ENCODE assay signal across 8 mouse cellular contexts in genomic region chr11:31949331-31949785, GRCm38 (mm10). TPM values are rescaled to one million over a fixed set of nuclear protein-coding genes. Genes with fewer than 3 reads are reported as not detected.
DNase-seq lines count a peak whose midpoint lies in the region; ATAC-seq lines count a peak whose summit lies in the region.

No protein-coding gene starts in this region.

- peak overlapping the region; percentile 40 for H3K4me3 ChIP-seq in limb, embryonic 12.5 days (replicated peaks)
- H3K4me3 ChIP-seq in midbrain, embryonic 13.5 days (replicated peaks) = peak overlapping the region; percentile 42

- no peaks in the 10 kb centered on the region for H3K36me3 ChIP-seq in limb, embryonic 12.5 days
- no peaks in the 10 kb centered on the region for H3K36me3 ChIP-seq in midbrain, embryonic 13.5 days

- 2% methylated on average over 17 of the region's 17 CpGs for WGBS in limb, embryonic 12.5 days
- 3% methylated on average over 17 of the region's 17 CpGs for WGBS in midbrain, embryonic 13.5 days

- DNase-seq in 3134 (ENCODE audit: extremely low read depth, insufficient read length, low spot score) (peak; percentile 61), WW6 (ENCODE audit: low read depth, low spot score) (peak; percentile 46)
- peak; percentile 72 for DNase-seq in kidney, adult 18-20 months
- DNase-seq in spleen, postnatal 36 days (ENCODE audit: low spot score in 2 of 2) = peak; percentile 33 to 65

- H3K4me2 ChIP-seq in limb, embryonic 12.5 days = peak overlapping the region; percentile 62
- H3K4me2 ChIP-seq in midbrain, embryonic 13.5 days (replicated peaks) = peak overlapping the region; percentile 59

- H3K27me3 ChIP-seq in limb, embryonic 12.5 days = peaks cover 21% of the 10 kb centered on the region
- H3K27me3 ChIP-seq in midbrain, embryonic 13.5 days = no peaks in the 10 kb centered on the region; the same call in 1 of the 2 replicates

- H3K9ac ChIP-seq in limb, embryonic 12.5 days (replicated peaks) = no peak overlapping the region
- peak overlapping the region; percentile 60 for H3K9ac ChIP-seq in midbrain, embryonic 13.5 days (replicated peaks)

- H3K4me1 ChIP-seq in limb, embryonic 12.5 days (replicated peaks) = 0 out of 2 replicates have a peak, but pooled peaks cover 3% of the 10 kb centered on the region
- H3K4me1 ChIP-seq in midbrain, embryonic 13.5 days (replicated peaks) = peaks cover 12% of the 10 kb centered on the region

- ATAC-seq in common myeloid progenitor, adult 5-6 weeks (replicated peaks; ENCODE audit: low read depth, poor library complexity, severe bottlenecking) = peak; percentile 79
- peak; percentile 54 for ATAC-seq in granulocyte monocyte progenitor cell, adult 5-6 weeks (replicated peaks; ENCODE audit: poor library complexity, severe bottlenecking)
- ATAC-seq in limb, embryonic 12.5 days (ENCODE audit: insufficient number of reproducible peaks, insufficient read depth, low FRiP score, low TSS enrichment, low read depth) = peak; percentile 72
- ATAC-seq in midbrain, embryonic 13.5 days = peak; percentile 93

- no peak overlapping the region for H3K27ac ChIP-seq in limb, embryonic 12.5 days
- H3K27ac ChIP-seq in midbrain, embryonic 13.5 days = no peak overlapping the region

- no peaks in the 10 kb centered on the region for H3K9me3 ChIP-seq in limb, embryonic 12.5 days
- no peaks in the 10 kb centered on the region for H3K9me3 ChIP-seq in midbrain, embryonic 13.5 days

RNA-seq across cellular contexts. Expression of gene 4930524B15Rik, which starts 16.0 kb away (rescaled TPM):
- total RNA-seq in common myeloid progenitor, adult 5-6 weeks (2017) = not detected in 2 replicates
- total RNA-seq in granulocyte monocyte progenitor cell, adult 5-6 weeks (2014; fragmentation: Nextera tagmentation) = not detected in 2 replicates
- total RNA-seq in granulocyte monocyte progenitor cell, adult 5-6 weeks (2017) = not detected in 2 replicates
- polyA plus RNA-seq in limb, embryonic 12.5 days (2016; fragmentation: Nextera tagmentation; extraction: Ambion mirVana) = 0.14 TPM in 1 of 2 replicates, not detected in the other
- polyA plus RNA-seq in midbrain, embryonic 13.5 days (2015; fragmentation: Nextera tagmentation; extraction: Ambion mirVana) = 0.26 and 0.48 TPM in 2 replicates

RNA-seq across cellular contexts. Expression of gene Nsg2, which starts 50.9 kb away (rescaled TPM):
- total RNA-seq in common myeloid progenitor, adult 5-6 weeks (2017) = 1.8 and 3.1 TPM in 2 replicates
- total RNA-seq in granulocyte monocyte progenitor cell, adult 5-6 weeks (2014; fragmentation: Nextera tagmentation) = not detected in 2 replicates
- total RNA-seq in granulocyte monocyte progenitor cell, adult 5-6 weeks (2017) = not detected in 2 replicates
- 6.7 and 7.2 TPM in 2 replicates for polyA plus RNA-seq in limb, embryonic 12.5 days (2016; fragmentation: Nextera tagmentation; extraction: Ambion mirVana)
- polyA plus RNA-seq in midbrain, embryonic 13.5 days (2015; fragmentation: Nextera tagmentation; extraction: Ambion mirVana) = 444 and 467 TPM in 2 replicates
